Mouse (Mus musculus): Measurements from ENCODE around the gene Gad2. TPM values are rescaled to one million over a fixed set of nuclear protein-coding genes. Genes with fewer than 3 reads are reported as not detected.
"Not testable (repeated sequence)": the region's sequence is repeated elsewhere in the genome, so short reads cannot be mapped to it uniquely, and the experiment has no call there.

Gad2 gene
- not detected for total RNA-seq (2021)
- long read RNA-seq, experiment 1: 0 reads
- long read RNA-seq, experiment 2: 0 reads

DNA sequence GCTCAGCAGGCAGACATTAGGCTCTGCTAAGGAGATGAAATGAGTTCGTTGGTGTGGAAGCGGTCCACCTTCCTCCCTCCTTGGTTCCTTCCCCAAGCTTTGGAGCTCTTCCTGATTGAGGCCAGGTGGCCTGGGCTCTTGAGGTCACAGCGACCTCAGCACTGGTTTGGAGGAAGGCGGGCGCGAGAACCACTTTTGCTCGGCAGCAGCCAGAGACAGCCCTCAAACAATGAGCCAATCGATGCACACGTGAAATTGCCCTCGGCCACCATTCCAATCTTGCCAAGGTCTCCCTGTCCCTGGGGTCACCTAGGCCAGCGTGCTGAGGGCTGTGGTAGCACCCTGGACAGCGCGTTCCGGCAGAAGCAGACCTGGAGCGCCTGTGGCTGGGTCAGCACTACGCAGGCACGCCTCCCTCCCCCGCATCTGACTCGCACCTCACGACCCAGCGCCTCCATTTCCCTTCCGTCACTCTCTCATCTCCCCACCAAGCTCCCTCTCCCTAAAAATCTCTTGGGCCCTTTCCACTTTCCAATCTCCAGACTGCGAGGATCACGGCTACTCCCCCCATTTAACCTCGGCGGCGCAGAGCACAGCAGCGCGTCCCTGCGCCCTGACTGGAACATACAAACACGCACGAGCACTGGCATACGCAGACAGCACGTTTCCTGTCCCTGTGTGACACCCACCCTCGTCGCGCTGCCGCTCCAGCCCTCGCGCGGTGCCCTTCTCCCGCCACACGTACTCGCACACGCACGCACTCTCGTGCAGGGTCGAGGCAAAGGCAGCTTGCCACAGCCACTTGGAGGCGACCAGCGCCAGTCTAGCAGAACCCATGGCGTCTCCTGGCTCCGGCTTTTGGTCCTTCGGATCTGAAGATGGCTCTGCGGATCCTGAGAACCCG lies at the start of gene Gad2:
Gene Gad2, plus strand, starts transcription at position 378 of the 904 bp plus-strand sequence.
- peak; percentile 3 to 13 for DNase-seq

- DNase-seq: not testable (repeated sequence)
These were observed 34.4 kb upstream of the Gad2 start for GRCm38 (mm10) chr2:22587469-22588169.

DNA sequence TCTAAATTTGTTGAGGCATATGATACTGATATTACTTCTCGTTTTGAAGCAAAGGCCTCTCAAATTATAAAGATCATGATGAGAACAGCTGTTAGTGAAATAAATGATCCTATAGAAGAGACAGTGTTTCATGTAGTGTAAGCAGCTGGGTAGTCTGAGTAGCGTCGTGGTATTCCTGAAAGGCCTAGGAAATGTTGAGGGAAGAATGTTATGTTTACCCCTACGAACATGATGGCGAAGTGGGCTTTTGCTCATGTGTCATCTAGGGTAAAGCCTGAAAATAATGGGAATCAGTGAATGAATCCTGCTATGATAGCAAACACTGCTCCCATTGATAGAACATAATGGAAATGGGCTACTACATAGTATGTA lies 33.8 kb upstream of the Gad2 start:
- not testable (repeated sequence) for DNase-seq

DNA sequence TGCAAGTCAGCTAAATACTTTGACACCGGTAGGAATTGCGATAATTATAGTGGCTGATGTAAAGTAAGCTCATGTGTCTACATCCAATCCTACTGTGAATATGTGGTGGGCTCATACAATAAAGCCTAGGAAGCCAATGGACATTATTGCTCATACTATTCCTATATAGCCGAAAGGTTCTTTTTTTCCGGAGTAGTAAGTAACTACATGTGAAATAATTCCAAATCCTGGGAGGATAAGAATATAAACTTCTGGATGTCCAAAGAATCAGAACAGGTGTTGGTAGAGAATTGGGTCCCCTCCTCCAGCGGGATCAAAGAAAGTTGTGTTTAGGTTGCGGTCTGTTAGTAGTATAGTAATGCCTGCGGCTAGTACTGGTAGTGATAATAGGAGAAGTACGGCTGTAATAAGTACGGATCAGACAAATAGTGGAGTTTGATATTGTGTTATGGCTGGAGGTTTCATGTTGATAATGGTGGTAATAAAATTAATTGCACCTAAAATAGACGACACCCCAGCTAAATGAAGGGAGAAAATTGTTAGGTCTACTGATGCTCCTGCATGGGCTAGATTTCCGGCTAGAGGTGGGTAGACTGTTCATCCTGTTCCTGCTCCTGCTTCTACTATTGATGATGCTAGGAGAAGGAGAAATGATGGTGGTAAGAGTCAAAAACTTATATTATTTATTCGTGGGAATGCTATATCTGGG lies 33.2 kb upstream of the Gad2 start:
- DNase-seq: not testable (repeated sequence)

GRCm38 (mm10) chr2:22589382-22590205 lies 32.4 kb upstream of the Gad2 start:
- DNase-seq: not testable (repeated sequence)

GRCm38 (mm10) chr2:22590206-22590490 lies 31.9 kb upstream of the Gad2 start:
- DNase-seq: no peak

- DNase-seq: no peak
These were observed 4.1 kb upstream of the Gad2 start for GRCm38 (mm10) chr2:22617951-22618350.

DNA sequence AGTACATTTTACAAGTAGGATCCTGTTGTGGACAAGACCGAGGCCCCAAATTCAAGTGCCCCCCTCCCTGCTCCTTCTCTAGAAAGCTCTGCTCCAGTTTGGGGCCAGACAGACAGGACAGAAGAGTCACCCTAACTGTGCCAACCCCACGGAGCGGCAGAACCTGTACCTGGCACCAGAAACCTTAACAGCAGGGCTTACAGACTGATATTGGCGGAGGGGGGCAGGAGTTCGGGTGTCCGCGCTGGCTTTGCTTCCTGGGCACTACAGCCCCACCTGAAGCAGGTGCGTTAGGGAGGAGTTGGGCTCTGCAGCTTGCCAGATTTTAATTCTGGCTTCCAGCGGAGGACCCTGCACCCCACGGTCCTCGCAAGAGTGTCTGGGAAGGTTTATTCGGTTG lies 2.6 kb upstream of the Gad2 start:
- DNase-seq: no peak

DNA sequence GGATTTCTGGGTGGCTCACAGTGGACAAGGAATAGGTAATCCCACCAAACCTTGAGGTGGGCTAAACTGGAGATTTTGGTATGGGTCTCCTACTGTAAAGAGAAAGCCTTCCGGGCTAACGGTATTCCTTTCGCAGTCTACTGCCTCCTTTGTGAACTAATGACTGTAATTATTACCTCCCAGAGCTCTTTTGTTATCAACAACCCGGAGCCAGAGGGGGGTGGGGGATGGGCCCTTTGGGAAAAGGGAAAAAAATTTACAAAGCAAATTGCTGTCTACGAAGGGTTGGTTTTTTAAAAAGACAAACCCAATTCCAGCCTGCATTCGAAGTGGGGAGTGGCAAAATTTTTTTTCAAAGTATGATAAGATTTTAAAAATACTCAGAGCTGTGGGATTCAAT lies 2.0 kb upstream of the Gad2 start:
- no peak for DNase-seq

DNA sequence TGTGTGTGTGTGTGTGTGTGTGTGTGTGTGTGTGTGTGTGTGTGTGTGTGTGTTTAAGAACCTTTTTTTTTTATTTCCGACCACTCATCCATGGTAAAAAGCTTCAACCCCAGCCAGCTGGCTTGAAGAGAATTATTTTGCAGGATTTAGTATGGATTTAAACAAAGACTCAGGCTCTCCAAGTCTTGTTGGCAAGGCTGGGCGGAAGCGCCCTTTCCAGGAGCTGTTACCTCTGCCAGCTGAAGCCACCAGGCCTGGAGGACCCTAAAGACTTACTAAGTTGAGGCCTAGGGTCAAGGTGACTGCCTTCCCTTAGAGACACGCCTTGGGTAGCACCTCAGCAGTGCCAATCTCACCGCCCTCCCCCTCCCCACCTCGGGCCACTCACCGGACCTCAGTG lies 1.5 kb upstream of the Gad2 start:
- DNase-seq: no peak

DNA sequence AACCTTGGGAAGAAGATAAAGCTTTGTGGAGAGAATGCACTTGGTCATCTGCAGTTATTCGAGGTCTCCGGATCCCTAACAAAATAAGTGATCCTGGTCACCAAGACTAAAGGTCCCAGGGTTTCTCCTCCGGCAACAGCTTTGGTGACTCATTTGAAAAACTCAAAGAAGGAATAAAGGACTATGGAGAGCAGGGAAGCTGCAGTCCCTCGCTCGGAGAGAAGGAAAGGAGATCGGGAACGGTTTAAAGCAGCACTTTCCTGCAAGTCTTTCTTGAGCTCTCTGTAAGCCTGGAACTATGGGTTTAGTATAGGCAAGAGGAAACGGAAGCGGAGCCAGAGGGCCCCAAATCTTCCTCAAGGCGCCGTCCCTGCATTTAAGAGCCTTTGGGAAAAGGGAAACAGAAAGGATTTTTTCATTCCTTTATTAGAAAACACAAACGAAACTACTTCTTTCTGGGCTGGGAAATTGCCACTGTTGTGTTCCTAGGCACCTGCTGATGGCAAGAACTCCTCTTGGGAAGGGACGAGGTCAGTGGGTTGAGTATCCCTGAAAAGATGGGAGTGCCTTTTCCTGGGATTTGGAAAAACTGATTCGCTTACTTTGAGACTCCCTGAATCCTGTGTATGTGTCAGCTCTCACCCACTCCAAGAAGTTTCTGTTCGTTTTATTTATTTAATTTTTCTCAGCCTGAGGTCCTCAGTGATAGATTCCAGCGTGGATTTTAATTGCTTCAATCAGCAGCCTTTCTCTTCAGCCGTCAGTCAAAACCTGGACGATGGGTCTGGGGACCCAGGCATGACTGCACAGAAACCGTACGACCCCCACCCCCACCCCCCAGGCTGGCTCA lies 802 bp upstream of the Gad2 start:
- no peak for DNase-seq

GRCm38 (mm10) chr2:22623111-22624070 lies 1.4 kb downstream of the Gad2 start:
- DNase-seq: peak in 1 of 2 experiments; percentile 3

- DNase-seq: no peak
These were observed 2.4 kb downstream of the Gad2 start for GRCm38 (mm10) chr2:22624188-22624975.

GRCm38 (mm10) chr2:22625096-22625960 lies 3.3 kb downstream of the Gad2 start:
- DNase-seq: no peak

- DNase-seq: no peak
These were observed 5.2 kb downstream of the Gad2 start for GRCm38 (mm10) chr2:22627147-22627666.

DNA sequence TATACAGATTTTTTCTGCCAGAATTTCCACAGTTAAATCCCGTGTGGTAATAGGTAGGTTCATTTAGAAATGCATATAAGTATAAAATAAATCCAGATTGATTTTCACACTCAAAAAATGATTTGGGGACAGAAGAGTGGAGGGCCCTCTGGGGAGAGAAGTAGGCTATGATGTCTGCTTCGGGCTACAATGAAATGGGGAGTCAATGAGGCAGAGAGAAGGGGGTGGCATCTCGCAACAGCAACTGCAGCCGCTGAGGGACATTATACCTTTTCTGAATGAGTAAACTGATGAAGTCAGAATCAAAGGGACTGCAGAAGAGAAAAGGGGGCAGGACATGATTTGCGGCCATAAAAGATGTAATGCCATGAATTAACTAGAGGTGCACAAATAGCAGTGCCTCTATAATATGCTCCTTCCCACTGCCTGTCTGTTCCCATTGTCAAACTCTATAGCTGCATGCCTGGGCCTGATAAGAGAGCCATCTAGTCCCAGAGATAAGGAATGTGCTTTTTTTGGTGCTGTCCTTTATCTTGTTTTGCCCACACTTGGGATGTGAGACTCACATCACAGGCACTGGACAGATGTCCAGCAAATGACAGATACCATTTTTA lies 5.9 kb downstream of the Gad2 start:
- no peak for DNase-seq

- peak in 1 of 2 experiments; percentile 19 for DNase-seq
These were observed 12.8 kb downstream of the Gad2 start for GRCm38 (mm10) chr2:22634766-22635165.

Data from heart, adult 18-20 months (tissue).